Mouse (Mus musculus) myocyte (in vitro differentiated cells): ENCODE measurements at regions not wholly inside any gene's neighbourhood (a gene's known extent, or its start where the extent isn't known, plus 50 kb on each side); places are given as distances from the start of the nearest gene placed in this dataset.

Experiments used
- H3K27me3 ChIP-seq: one replicate; pipeline ENCODE4 v1.6.1; 2011; ENCODE audit not compliant: control insufficient read depth, insufficient read depth, insufficient read length
- H3K36me3 ChIP-seq: one replicate; pipeline ENCODE4 v1.6.1; 2011; ENCODE audit not compliant: control insufficient read depth, insufficient read depth
- H3K4me2 ChIP-seq: one replicate; pipeline ENCODE4 v1.6.1; 2011; ENCODE audit warnings: low read depth, control low read depth
- H3K4me3 ChIP-seq: one replicate; pipeline ENCODE4 v1.5.1; 2011; ENCODE audit warnings: mild to moderate bottlenecking, control low read depth, moderate library complexity
- H3K79me2 ChIP-seq: one replicate; pipeline ENCODE4 v1.6.1; 2011; ENCODE audit not compliant: control insufficient read depth, insufficient read depth
- H3ac ChIP-seq: one replicate; pipeline ENCODE4 v1.6.1; 2011; ENCODE audit not compliant: control insufficient read depth, insufficient read length
- E2F4 ChIP-seq: IDR thresholded peaks from one replicate; pipeline ENCODE4 v1.6.1; 2011; ENCODE audit warnings: mild to moderate bottlenecking, control low read depth, moderate library complexity; ENCODE audit not compliant: insufficient read depth
- MYOG ChIP-seq, 3 experiments: IDR thresholded peaks; one replicate each; pipeline ENCODE4 v1.6.1; 2011; ENCODE audit warnings: control low read depth in 2 of 3, low read depth in 2 of 3, mild to moderate bottlenecking in 2 of 3; ENCODE audit not compliant: insufficient read length in 2 of 3, control insufficient read depth in 1 of 3, insufficient read depth in 1 of 3
- POLR2A ChIP-seq: IDR thresholded peaks from one replicate; pipeline ENCODE4 v1.6.1; 2011; ENCODE audit warnings: low read depth, mild to moderate bottlenecking, control low read depth, moderate library complexity; ENCODE audit not compliant: insufficient read length
- POLR2AphosphoS2 ChIP-seq: IDR thresholded peaks from one replicate; pipeline ENCODE4 v1.6.1; 2011; ENCODE audit warnings: low read depth, control low read depth; ENCODE audit not compliant: insufficient read length
- REST ChIP-seq: IDR thresholded peaks from one replicate; pipeline ENCODE4 v1.6.1; 2011; ENCODE audit warnings: mild to moderate bottlenecking, control low read depth, moderate library complexity; ENCODE audit not compliant: insufficient read depth, insufficient read length
- SRF ChIP-seq: IDR thresholded peaks from one replicate; pipeline ENCODE4 v1.6.1; 2011; ENCODE audit warnings: low read depth; ENCODE audit not compliant: control insufficient read depth, insufficient read length
- TCF12 ChIP-seq: IDR thresholded peaks from one replicate; pipeline ENCODE4 v1.6.1; 2011; ENCODE audit warnings: mild to moderate bottlenecking, control low read depth; ENCODE audit not compliant: poor library complexity, insufficient read depth, severe bottlenecking

DNA sequence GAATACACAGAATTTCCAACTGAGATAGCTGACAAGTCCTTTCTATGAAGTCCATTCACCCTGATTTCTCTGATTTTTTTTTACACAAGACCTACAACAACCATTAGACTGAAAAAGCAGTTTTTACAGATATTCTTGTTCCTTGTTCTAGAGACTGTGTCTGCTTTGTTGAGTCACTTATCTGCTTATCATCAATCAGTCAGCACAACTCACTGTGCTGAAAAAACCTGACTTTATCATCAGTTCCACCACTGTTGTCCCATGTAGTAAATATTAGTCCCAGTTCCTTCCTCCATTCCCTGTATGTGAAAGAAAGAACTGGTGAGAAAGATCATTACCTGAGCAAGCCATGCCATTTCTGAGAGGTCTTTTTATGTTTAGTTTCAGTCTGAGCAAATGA, 73.8 kb upstream of the Sema3d start:
- no peak for TF ChIP-seq REST
- TF ChIP-seq POLR2A, result no peak
- no peak for TF ChIP-seq TCF12
- Histone ChIP-seq H3K4me3 (no peak overlapping the region), H3ac (no peak overlapping the region), H3K4me2 (no peak overlapping the region), H3K36me3 (no peaks in the 10 kb centered on the region), H3K79me2 (no peaks in the 10 kb centered on the region), H3K27me3 (no peaks in the 10 kb centered on the region)

DNA sequence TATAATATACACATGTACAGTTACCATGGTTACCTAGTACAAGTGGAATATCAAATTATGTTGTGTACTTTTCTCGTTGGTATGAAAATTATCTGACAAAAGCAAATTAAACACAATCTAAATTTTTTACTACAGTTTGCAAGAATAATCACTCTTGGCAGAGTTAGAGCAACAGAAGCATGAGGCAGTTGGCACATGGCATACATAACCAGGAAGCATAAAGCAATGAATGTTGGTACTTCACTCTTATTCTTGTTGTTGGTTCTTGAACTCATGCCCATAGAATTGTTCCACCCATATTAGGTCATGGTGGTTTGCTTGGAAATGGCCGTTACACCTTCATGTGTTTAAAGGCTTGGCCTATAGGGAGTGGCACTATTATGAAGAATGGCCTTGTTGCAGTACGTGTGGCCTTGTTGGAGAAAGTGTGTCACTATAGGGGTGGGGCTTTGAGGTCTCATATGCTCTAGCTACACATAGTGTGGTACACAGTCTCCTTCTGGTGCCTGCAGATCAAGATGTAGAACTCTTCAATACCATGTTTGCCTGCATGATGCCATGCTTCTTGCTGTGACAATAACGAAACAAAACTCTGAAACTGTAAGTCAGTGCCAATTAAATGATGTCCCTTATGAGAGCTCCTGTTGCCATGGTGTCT, 50.4 kb upstream of the Sema3d start:
- Histone ChIP-seq H3K27me3 (no peaks in the 10 kb centered on the region), H3K79me2 (no peaks in the 10 kb centered on the region), H3K4me2 (no peak overlapping the region), H3K36me3 (no peaks in the 10 kb centered on the region), H3ac (no peak overlapping the region), H3K4me3 (no peak overlapping the region)
- TF ChIP-seq POLR2AphosphoS2 (no peak), MYOG (IDR thresholded peaks at IDR 0.05; ENCODE audit: control insufficient read depth in 1 of 3, insufficient read depth in 1 of 3, insufficient read length in 2 of 3, low read depth in 2 of 3) (no peak), POLR2A (no peak), E2F4 (no peak), SRF (no peak)
